Mouse (Mus musculus) midbrain, embryonic 15.5 days (tissue): ENCODE measurements around the gene Gpr25. TPM values are rescaled to one million over a fixed set of nuclear protein-coding genes. Genes with fewer than 3 reads are reported as not detected.
A peak's percentile ranks its signal among the peaks of the same experiment; 100 is the strongest.

Experiments used
- ATAC-seq: fragments of 200-750 bp; cut with Nextera tagmentation; replicated peaks from 2 replicates; pipeline ENCODE4 v1.8.0; 2017; ENCODE audit warnings: moderate TSS enrichment
- H3K27ac ChIP-seq: fragments of 300-500 bp; sonication (generic); 2 replicates; pipeline ENCODE4 v1.5.1; 2015; ENCODE audit warnings: mild to moderate bottlenecking, inconsistent platforms
- H3K27me3 ChIP-seq: fragments of 300-500 bp; sonication (generic); replicated peaks from 2 replicates; pipeline ENCODE4 v1.6.1; 2015; ENCODE audit warnings: inconsistent platforms
- H3K36me3 ChIP-seq: fragments of 300-500 bp; sonication (generic); replicated peaks from 2 replicates; pipeline ENCODE4 v1.6.1; 2015; ENCODE audit warnings: inconsistent platforms
- H3K4me1 ChIP-seq: fragments of 300-500 bp; sonication (generic); 2 replicates; pipeline ENCODE4 v1.6.1; 2015; ENCODE audit warnings: inconsistent platforms
- H3K4me2 ChIP-seq: fragments of 300-500 bp; sonication (generic); 2 replicates; pipeline ENCODE4 v1.6.1; 2015; ENCODE audit warnings: inconsistent platforms, mild to moderate bottlenecking, moderate library complexity
- H3K4me3 ChIP-seq: fragments of 300-500 bp; sonication (generic); 2 replicates; pipeline ENCODE4 v1.5.1; 2015; ENCODE audit warnings: mild to moderate bottlenecking, inconsistent platforms
- H3K9ac ChIP-seq: fragments of 300-500 bp; sonication (generic); 2 replicates; pipeline ENCODE4 v1.6.1; 2015; ENCODE audit warnings: mild to moderate bottlenecking, inconsistent platforms
- H3K9me3 ChIP-seq: fragments of 300-500 bp; sonication (generic); 2 replicates; pipeline ENCODE4 v1.6.1; 2016; ENCODE audit warnings: inconsistent platforms
- WGBS: fragments of 180-500 bp; shearing (Covaris S2); methylation state at CpG from one replicate; pipeline ENCODE4 v1.1.7; 2015; ENCODE audit warnings: mixed read lengths; 5-methylcytosine and 5-hydroxymethylcytosine counted together
- polyA plus RNA-seq: library from polyadenylated mRNA; unstranded; fragments of >200 nt; fragmentation: Nextera tagmentation; extraction: Ambion mirVana; gene quantifications from 2 replicates; pipeline ENCODE4 v1.2.1, GENCODE M21; 2015

Gpr25 gene
- 0.49 and 0.62 TPM in 2 replicates for polyA plus RNA-seq

DNA sequence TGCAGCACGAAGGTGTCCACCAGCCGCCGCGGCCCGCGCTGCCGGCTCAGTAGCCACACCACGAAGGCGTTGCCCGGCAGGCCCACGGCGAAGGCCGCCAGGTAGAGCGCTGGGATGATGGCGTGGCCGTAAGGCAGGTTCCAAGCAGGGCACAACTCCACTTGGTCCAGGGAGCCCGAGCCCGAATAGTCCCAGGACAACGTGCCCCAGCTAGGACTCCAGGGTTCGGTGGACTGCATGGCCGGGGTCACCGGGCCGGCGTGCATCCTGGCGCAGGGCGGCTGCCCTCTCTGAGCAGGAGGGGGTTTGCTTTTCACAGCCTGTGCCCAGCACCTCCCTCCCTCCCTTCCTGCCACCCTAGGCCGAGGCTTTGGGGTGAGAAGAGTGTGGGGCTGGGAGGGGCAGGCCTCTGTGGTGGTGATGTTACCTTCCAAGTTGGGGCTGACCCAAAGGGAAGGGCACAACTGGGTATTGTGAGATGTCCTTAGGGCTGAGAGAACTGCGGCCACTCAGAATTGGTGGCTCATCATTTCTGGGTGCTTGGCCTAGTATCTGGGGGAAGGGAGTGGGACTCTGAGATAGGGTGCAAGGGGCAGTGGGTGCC is at the start of gene Gpr25:
Gene Gpr25, minus strand, starts transcription at position 239 of the 604 bp plus-strand sequence.
- Histone ChIP-seq H3K27ac (peak within 1 kb of the TSS; percentile 66), H3K9me3 (no peaks in the 10 kb centered on the region), H3K4me3 (peak within 1 kb of the TSS; percentile 57), H3K4me2 (peak within 1 kb of the TSS; percentile 93), H3K4me1 (peaks cover 16% of the 10 kb centered on the region), H3K9ac (peak within 1 kb of the TSS; percentile 59), H3K36me3 (no peaks in the 10 kb centered on the region), H3K27me3 (peaks cover 58% of the 10 kb centered on the region)
- 8% methylated on average over 28 of the region's 28 CpGs for WGBS
- ATAC-seq, result peak; percentile 67

DNA sequence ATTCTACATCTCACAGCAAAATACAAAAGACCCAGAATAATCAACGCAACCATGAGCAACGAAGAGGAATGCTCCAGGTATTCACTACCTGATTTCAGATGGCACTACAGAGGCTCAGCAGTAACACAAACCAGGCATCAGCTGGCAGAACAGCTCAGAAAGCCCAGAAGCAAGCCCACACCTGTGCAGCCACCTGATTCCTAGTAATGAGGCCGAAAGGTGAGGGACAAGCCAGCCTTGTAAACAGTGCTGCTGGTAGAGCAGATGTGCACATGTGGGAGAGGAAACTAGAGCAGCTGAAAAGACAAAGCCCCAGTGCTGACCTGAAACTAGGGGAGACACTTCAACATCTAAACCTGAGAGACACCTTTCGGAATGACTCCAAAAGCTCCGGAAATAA is 48.5 kb upstream of the Gpr25 start:
- no peak for ATAC-seq
- Histone ChIP-seq H3K9me3 (no peaks in the 10 kb centered on the region), H3K4me2 (no peak overlapping the region), H3K27me3 (no peaks in the 10 kb centered on the region), H3K36me3 (no peaks in the 10 kb centered on the region), H3K4me1 (0 out of 2 replicates have a peak, but pooled peaks cover 11% of the 10 kb centered on the region), H3K4me3 (no peak overlapping the region), H3K27ac (no peak overlapping the region), H3K9ac (no peak overlapping the region)
- 86% methylated on average over 5 of the region's 5 CpGs for WGBS

DNA sequence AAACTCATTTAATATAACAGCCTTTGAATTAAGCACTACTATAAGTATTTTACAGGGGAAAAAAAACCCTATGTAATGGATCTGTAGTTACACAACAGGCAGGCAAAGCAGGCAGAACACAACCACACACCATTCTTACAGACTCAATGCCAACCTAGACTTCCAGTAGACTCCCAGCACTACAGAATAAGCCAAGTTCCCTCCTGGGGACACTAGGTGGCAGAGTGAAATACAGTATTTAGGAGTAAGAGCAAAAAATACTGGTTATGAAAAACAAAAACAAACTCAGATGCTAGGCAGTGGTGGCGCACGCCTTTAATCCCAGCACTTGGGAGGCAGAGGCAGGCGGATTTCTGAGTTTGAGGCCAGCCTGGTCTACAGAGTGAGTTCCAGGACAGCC is 45.8 kb upstream of the Gpr25 start:
- H3K9ac ChIP-seq, result no peak overlapping the region
- H3K27me3 ChIP-seq, result no peaks in the 10 kb centered on the region
- H3K36me3 ChIP-seq, result peaks cover 4% of the 10 kb centered on the region; the same call in 1 of the 2 replicates
- H3K4me3 ChIP-seq, result no peak overlapping the region
- H3K4me1 ChIP-seq, result 0 out of 2 replicates have a peak, but pooled peaks cover 11% of the 10 kb centered on the region
- no peak overlapping the region for H3K27ac ChIP-seq
- WGBS, result 87% methylated on average over 3 of the region's 3 CpGs
- no peaks in the 10 kb centered on the region for H3K9me3 ChIP-seq
- no peak; the same call in 1 of the 2 replicates for ATAC-seq
- H3K4me2 ChIP-seq, result no peak overlapping the region

DNA sequence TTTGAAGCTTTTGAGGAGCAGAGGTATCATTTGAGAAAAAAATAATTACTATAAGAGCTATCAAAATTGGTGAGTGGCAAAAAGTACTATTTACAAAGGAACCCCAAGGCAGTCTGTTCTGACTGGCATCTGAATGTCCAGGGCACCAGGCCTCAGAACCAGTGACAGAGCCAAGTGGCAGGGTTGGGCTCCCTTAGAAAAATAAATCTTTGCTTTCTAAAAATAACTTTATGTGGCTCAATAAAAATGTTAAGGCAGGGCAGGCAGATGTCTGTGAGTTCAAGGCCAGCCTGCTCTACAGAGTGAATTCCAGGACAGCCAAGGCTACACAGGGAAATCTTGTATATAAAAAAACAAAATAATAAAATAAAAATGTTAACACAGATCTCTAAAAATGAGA is 33.3 kb upstream of the Gpr25 start:
- no peaks in the 10 kb centered on the region for H3K9me3 ChIP-seq
- H3K4me1 ChIP-seq, result no peaks in the 10 kb centered on the region
- no peak overlapping the region for H3K4me3 ChIP-seq
- H3K4me2 ChIP-seq, result no peak overlapping the region
- ATAC-seq, result no peak
- H3K36me3 ChIP-seq, result no peaks in the 10 kb centered on the region
- H3K27me3 ChIP-seq, result no peaks in the 10 kb centered on the region
- H3K27ac ChIP-seq, result no peak overlapping the region
- H3K9ac ChIP-seq, result no peak overlapping the region

DNA sequence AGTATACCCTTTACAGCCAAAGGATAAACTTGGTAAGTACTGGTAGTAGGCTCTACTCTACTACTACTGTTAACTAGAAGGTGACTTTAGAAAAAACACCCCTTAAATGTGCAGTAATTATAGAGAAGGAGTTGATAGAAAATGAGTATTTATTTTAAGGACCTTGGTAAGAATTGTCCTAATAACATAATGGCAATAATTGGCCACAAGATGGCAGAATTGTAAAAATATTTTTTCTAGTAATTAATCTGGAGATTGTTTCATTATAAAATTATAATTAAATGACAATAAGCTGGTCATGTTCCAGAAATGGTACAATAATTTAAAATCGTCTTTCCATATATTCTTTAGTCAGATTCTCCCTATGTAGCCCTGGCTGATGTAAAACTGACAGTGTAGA is 29.1 kb upstream of the Gpr25 start:
- no peak overlapping the region for H3K4me3 ChIP-seq
- no peak overlapping the region for H3K27ac ChIP-seq
- no peak for ATAC-seq
- no peaks in the 10 kb centered on the region for H3K4me1 ChIP-seq
- no peak overlapping the region for H3K4me2 ChIP-seq
- no peaks in the 10 kb centered on the region; the same call in 1 of the 2 replicates for H3K36me3 ChIP-seq
- WGBS, result 82% methylated on average over 1 of the region's 1 CpGs
- H3K27me3 ChIP-seq, result no peaks in the 10 kb centered on the region
- no peaks in the 10 kb centered on the region for H3K9me3 ChIP-seq
- H3K9ac ChIP-seq, result no peak overlapping the region

DNA sequence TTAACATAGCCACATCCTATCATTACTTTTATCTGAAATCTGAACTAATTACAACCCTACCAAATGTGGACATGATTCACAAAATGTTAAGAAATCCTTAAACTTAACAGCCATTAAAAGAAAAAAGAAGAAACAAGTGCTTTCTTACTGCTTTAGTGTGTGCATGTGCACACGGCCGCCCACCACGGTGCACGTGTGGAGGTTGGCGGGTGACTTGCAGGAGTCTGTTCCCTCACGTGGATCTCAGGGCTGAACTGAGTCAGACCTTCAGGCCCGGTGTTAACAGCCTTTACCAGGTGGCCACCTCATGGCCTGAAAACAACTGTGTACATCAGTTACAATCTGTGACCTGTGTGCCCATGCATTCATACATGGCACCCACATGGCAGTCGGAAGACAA is 16.7 kb upstream of the Gpr25 start:
- Histone ChIP-seq H3K4me3 (no peak overlapping the region), H3K27me3 (no peaks in the 10 kb centered on the region), H3K9ac (no peak overlapping the region), H3K4me2 (no peak overlapping the region), H3K27ac (no peak overlapping the region), H3K36me3 (peaks cover 67% of the 10 kb centered on the region), H3K9me3 (no peaks in the 10 kb centered on the region), H3K4me1 (no peaks in the 10 kb centered on the region)
- no peak for ATAC-seq
- 89% methylated on average over 8 of the region's 8 CpGs for WGBS

DNA sequence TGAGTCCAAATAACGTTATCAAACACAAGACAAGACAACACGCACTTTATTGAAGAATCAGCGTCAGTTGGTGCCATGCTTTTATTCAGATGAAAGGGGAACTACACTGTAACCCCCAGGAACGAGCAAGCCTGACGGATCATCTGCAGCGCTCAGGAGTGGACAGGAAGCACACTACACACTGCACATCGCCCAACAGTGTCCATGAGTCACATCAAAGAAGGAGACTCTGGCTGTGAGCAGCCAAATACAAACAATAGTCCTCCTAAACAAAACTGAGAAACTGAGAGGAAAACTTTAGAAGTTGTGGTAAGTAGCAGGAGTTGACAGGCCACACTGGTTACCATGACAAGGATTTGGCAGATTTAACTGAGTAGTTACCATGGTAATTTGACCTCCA is 7.6 kb upstream of the Gpr25 start:
- no peak for ATAC-seq
- H3K4me3 ChIP-seq, result no peak overlapping the region
- H3K4me1 ChIP-seq, result no peaks in the 10 kb centered on the region
- H3K9me3 ChIP-seq, result no peaks in the 10 kb centered on the region
- H3K4me2 ChIP-seq, result no peak overlapping the region
- WGBS, result 26% methylated on average over 7 of the region's 7 CpGs
- no peak overlapping the region for H3K27ac ChIP-seq
- 0 out of 2 replicates have a peak, but pooled peaks cover 6% of the 10 kb centered on the region for H3K27me3 ChIP-seq
- H3K9ac ChIP-seq, result no peak overlapping the region
- peaks cover 23% of the 10 kb centered on the region for H3K36me3 ChIP-seq

DNA sequence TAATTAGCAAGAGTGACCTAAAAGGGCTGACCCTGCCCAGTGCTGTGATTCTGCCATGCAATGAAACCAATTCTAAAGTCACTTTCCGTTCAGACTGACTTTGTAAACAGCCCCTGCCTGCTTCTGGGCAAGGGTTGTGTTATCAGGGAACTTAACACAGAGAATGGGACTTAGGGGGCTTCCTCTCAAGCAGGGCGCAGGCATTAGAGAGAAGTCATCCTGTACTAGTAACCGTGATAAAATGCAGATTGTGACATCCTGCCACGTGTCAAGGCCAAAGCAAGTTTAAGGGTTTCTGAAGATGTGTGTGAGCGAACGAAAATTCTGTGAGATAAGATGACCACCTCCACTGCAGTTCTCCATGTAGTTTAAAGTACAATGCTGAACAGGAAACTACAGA is 5.5 kb upstream of the Gpr25 start:
- Histone ChIP-seq H3K27ac (no peak overlapping the region), H3K9ac (no peak overlapping the region), H3K4me2 (no peak overlapping the region), H3K36me3 (peaks cover 8% of the 10 kb centered on the region), H3K4me3 (no peak overlapping the region), H3K9me3 (no peaks in the 10 kb centered on the region), H3K4me1 (no peaks in the 10 kb centered on the region; the same call in 1 of the 2 replicates), H3K27me3 (peaks cover 24% of the 10 kb centered on the region)
- no peak for ATAC-seq
- 77% methylated on average over 6 of the region's 6 CpGs for WGBS

DNA sequence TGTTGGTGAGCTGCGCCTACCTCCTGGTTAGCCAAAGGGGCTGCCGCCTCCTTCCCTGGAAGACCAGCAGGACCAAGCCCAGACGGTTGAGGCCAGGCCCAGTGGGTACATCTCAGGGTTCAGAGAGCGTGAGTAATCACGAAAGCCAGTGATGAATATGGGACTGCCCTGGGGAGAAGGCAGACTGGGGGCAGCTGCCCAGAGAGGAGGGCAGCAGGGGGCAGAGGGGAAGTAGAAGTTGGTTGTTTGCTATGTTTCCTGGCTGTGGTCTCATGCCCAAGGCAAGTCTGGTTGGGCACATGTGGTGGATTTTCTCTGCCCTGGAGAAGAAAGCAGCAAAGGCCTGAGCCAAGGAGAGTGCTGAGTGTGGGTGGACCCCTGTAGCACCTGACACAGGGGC is 2.7 kb upstream of the Gpr25 start:
- no peaks in the 10 kb centered on the region for H3K9me3 ChIP-seq
- 79% methylated on average over 5 of the region's 5 CpGs for WGBS
- H3K4me2 ChIP-seq, result no peak overlapping the region
- H3K9ac ChIP-seq, result no peak overlapping the region
- ATAC-seq, result no peak
- H3K4me1 ChIP-seq, result peaks cover 16% of the 10 kb centered on the region
- H3K27ac ChIP-seq, result no peak overlapping the region
- peaks cover 44% of the 10 kb centered on the region for H3K27me3 ChIP-seq
- H3K4me3 ChIP-seq, result no peak overlapping the region
- H3K36me3 ChIP-seq, result no peaks in the 10 kb centered on the region

DNA sequence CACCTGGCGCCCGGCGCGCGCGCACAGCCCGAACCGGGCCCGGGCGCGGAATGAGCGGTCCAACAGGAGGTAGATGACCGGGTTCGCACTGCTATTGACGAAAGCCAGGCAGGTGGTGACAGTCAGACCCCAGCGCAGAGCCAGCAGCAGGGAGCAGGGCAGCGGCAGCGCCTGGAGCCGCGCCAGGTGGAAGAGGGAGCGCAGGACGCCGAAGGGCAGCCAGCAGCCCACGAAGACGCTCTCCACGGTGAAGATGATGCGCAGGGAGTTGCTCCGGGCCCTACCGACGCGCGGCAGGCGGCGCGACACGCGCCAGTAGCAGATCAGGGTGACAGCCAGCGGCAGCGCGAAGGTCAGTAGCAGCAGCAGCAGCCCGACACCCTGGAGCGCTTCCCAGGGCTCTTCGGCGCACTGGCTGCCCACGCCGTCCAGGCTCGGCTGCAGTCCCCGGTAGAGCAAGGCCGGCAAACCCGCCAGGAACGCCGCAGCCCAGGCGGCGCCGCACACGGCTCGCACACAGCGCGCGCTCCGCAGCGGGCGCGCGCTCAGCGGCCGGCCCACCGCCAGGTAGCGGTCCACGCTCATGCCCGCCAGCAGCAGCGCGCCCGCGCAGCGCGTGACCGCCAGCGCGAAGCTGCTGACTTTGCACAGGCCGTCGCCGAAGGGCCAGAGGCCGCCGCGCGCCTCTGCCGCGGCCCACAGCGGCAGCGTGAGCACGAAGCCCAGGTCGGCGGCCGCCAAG is 609 bp downstream of the Gpr25 start:
- Histone ChIP-seq H3K36me3 (no peaks in the 10 kb centered on the region), H3K9ac (peak overlapping the region; percentile 59), H3K4me3 (peak overlapping the region; percentile 57), H3K4me2 (peak overlapping the region; percentile 93), H3K27me3 (peaks cover 55% of the 10 kb centered on the region), H3K27ac (peak overlapping the region; percentile 66), H3K9me3 (no peaks in the 10 kb centered on the region), H3K4me1 (peaks cover 16% of the 10 kb centered on the region)
- under 1% methylated on average over 93 of the region's 95 CpGs for WGBS
- ATAC-seq, result peak; percentile 88

DNA sequence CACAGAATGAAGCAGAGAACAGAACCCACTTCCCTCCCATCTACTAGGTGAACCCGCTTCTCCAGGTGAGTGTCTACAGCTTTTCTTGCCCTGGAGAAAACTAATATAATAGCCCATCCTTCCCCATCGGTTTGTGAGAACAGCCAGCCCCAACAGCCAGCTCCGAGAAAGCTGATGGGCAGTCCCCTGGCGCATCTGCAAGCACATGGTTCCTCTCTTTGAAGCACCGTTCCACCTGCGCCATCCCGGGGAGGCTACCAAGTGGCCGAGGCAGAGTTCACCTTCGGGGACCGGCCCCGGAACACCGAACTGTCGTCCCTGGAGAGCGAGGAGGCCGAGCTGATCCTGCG is 1.2 kb downstream of the Gpr25 start:
- Histone ChIP-seq H3K27ac (peak overlapping the region; percentile 66; the same call in 1 of the 2 replicates), H3K4me3 (peak overlapping the region; percentile 57), H3K9me3 (no peaks in the 10 kb centered on the region), H3K27me3 (peaks cover 54% of the 10 kb centered on the region), H3K9ac (peak overlapping the region; percentile 59), H3K4me2 (peak overlapping the region; percentile 93), H3K36me3 (no peaks in the 10 kb centered on the region), H3K4me1 (peaks cover 16% of the 10 kb centered on the region)
- ATAC-seq, result no peak; the same call in 1 of the 2 replicates
- whole genome bisulfite sequencing, result 2% methylated on average over 16 of the region's 16 CpGs

DNA sequence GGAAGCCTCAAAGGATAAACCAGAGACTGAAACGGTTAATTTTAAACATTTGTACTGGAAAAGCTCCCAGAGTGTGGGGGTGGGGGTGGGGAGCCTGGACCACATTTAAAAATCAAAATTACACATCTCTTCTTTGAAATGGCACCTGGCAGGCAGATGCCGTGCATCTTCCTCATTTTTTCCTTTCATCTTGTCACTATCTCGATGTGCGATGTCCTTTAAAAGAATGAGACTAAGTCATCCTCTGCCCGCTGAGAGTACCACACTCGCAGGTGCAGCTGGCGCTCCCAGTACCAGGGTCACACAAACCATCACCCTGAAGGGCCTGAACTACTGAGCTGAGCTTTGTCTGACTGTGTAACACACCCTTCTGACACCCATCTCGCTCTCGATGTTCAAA is 2.2 kb downstream of the Gpr25 start:
- Histone ChIP-seq H3K4me2 (no peak overlapping the region), H3K36me3 (no peaks in the 10 kb centered on the region), H3K4me1 (peaks cover 16% of the 10 kb centered on the region), H3K9me3 (no peaks in the 10 kb centered on the region), H3K27ac (no peak overlapping the region), H3K27me3 (peaks cover 52% of the 10 kb centered on the region), H3K9ac (no peak overlapping the region), H3K4me3 (no peak overlapping the region)
- ATAC-seq, result no peak
- 72% methylated on average over 9 of the region's 9 CpGs for WGBS

DNA sequence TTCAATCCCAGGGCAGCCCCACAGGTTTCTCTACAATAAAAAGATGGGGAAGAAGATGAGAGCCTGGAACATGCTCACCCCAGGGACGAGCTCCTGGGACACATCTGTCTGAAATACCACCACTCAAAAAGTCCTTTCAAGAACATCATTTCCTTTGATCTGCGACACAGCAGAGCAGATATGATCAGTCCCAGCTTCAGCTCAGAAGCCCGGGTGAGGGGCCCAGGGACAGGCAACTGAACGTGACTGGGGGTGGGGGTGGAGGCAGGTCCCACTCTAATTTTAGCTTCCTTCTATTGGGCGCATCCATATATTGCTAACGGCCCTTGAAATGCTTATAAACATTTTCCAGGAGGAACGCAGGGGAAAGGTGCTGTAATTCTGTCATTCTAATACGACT is 5.0 kb downstream of the Gpr25 start:
- Histone ChIP-seq H3K9me3 (no peaks in the 10 kb centered on the region), H3K27me3 (peaks cover 30% of the 10 kb centered on the region), H3K4me3 (no peak overlapping the region), H3K9ac (no peak overlapping the region), H3K27ac (no peak overlapping the region), H3K4me1 (peaks cover 12% of the 10 kb centered on the region), H3K4me2 (no peak overlapping the region), H3K36me3 (no peaks in the 10 kb centered on the region)
- no peak for ATAC-seq
- 55% methylated on average over 8 of the region's 8 CpGs for WGBS
